Mouse (Mus musculus) heart, embryonic 16.5 days (tissue): ENCODE results near the gene C1qtnf7. TPM values are rescaled to one million over a fixed set of nuclear protein-coding genes. Genes with fewer than 3 reads are reported as not detected.

Experiments used
- ATAC-seq: fragments of 200-750 bp; cut with Nextera tagmentation; replicated peaks from 2 replicates; pipeline ENCODE4 v1.8.0; 2017; ENCODE audit warnings: moderate number of reproducible peaks; ENCODE audit not compliant: insufficient read depth, low FRiP score; ENCODE audit errors: extremely low read depth
- H3K27ac ChIP-seq: fragments of 300-500 bp; sonication (generic); 2 replicates; pipeline ENCODE4 v1.5.1; 2014; ENCODE audit warnings: mild to moderate bottlenecking, low read length, control low read depth, moderate library complexity
- H3K27me3 ChIP-seq: fragments of 300-500 bp; sonication (generic); 2 replicates; pipeline ENCODE4 v1.6.1; 2014; ENCODE audit warnings: low read length, mixed read lengths; ENCODE audit not compliant: control insufficient read depth, insufficient read depth
- H3K36me3 ChIP-seq: fragments of 300-500 bp; sonication (generic); 2 replicates; pipeline ENCODE4 v1.6.1; 2014; ENCODE audit not compliant: control insufficient read depth, insufficient read depth
- H3K4me1 ChIP-seq: fragments of 300-500 bp; sonication (generic); 2 replicates; pipeline ENCODE4 v1.6.1; 2014; ENCODE audit warnings: low read length, mixed read lengths; ENCODE audit not compliant: control insufficient read depth, insufficient read depth
- H3K4me2 ChIP-seq: fragments of 300-500 bp; sonication (generic); 2 replicates; pipeline ENCODE4 v1.6.1; 2014; ENCODE audit warnings: low read depth, mild to moderate bottlenecking, control low read depth, low read length
- H3K4me3 ChIP-seq: fragments of 300-500 bp; sonication (generic); 2 replicates; pipeline ENCODE4 v1.5.1; 2014; ENCODE audit warnings: mild to moderate bottlenecking, control low read depth, low read length
- H3K9ac ChIP-seq: fragments of 300-500 bp; sonication (generic); 2 replicates; pipeline ENCODE4 v1.6.1; 2014; ENCODE audit warnings: low read length, control low read depth
- H3K9me3 ChIP-seq: fragments of 300-500 bp; sonication (generic); replicated peaks from 2 replicates; pipeline ENCODE4 v1.6.1; 2016; ENCODE audit warnings: low read length; ENCODE audit not compliant: control insufficient read depth
- WGBS: fragments of 180-500 bp; shearing (Covaris S2); extraction: QIAGEN DNeasy Blood & Tissue Kit; methylation state at CpG from one replicate; pipeline ENCODE4 v1.1.7; 2014; 5-methylcytosine and 5-hydroxymethylcytosine counted together
- polyA plus RNA-seq: library from polyadenylated mRNA; unstranded; fragments of >200 nt; fragmentation: Nextera tagmentation; extraction: Ambion mirVana; gene quantifications from 2 replicates; pipeline ENCODE4 v1.2.1, GENCODE M21; 2015

C1qtnf7 gene
- polyA plus RNA-seq, 1 experiment from 2014 or later, result 6.5 TPM

DNA sequence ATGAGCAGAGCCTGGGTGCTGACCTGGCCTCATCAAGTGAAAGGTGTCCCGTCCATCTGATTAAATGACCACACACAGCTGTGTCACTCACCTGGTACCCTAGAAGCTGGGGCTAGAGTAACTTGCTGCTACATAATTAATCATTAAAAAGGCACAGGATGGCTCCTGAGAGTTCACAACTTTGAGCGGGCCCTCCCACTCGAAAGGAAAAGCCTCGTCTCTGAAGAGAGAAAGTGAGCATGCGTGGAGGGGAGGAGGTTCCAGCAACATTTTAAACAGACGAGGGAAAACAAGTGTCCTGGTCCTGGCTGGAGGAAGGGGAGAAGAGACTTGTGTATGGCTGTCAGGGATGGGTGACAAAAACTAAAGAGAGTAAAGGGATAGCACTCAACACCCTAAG lies 148.2 kb downstream of the C1qtnf7 start:
- no peak for ATAC-seq
- Histone ChIP-seq H3K27me3 (no peaks in the 10 kb centered on the region), H3K4me1 (peaks cover 15% of the 10 kb centered on the region), H3K36me3 (0 out of 2 replicates have a peak, but pooled peaks cover 2% of the 10 kb centered on the region), H3K27ac (peak overlapping the region; percentile 59; the same call in 1 of the 2 replicates), H3K9me3 (no peaks in the 10 kb centered on the region), H3K9ac (peak overlapping the region; percentile 64), H3K4me2 (peak overlapping the region; percentile 59), H3K4me3 (peak overlapping the region; percentile 42)
- 50% methylated on average over 6 of the region's 6 CpGs for WGBS

GRCm38 (mm10) chr5:43665144-43665543 lies 149.8 kb downstream of the C1qtnf7 start:
- no peak; the same call in 1 of the 2 replicates for ATAC-seq
- H3K36me3 ChIP-seq, result 0 out of 2 replicates have a peak, but pooled peaks cover 2% of the 10 kb centered on the region
- no peaks in the 10 kb centered on the region for H3K27me3 ChIP-seq
- H3K9me3 ChIP-seq, result no peaks in the 10 kb centered on the region
- H3K4me1 ChIP-seq, result peaks cover 23% of the 10 kb centered on the region
- peak overlapping the region; percentile 64 for H3K4me2 ChIP-seq
- 24% methylated on average over 5 of the region's 5 CpGs for WGBS
- H3K9ac ChIP-seq, result peak overlapping the region; percentile 52
- no peak overlapping the region for H3K27ac ChIP-seq
- peak overlapping the region; percentile 44 for H3K4me3 ChIP-seq

Other genes with a start within 250 kb of the C1qtnf7 start
- 7.5 and 8.6 TPM in 2 replicates for gene Cc2d2a, start 146.8 kb downstream of the C1qtnf7 start, polyA plus RNA-seq